Mouse (Mus musculus): ENCODE data around the gene Ssr3.

- TF ChIP-seq CTCF (IDR thresholded peaks at IDR 0.05; ENCODE audit: control insufficient read depth, insufficient read depth, insufficient replicate concordance, low read depth, low read length), result no peak
- TF ChIP-seq POLR2A (IDR thresholded peaks at IDR 0.05; ENCODE audit: control insufficient read depth, low read depth, low read length), result no peak
These were observed 521 bp downstream of the Ssr3 start for GRCm38 (mm10) chr3:65391784-65392420.

All from testis, adult 2 months (tissue).